Mouse (Mus musculus) layer of hippocampus, postnatal 10 days (tissue): ENCODE measurements at regions not wholly inside any gene's neighbourhood (a gene's known extent, or its start where the extent isn't known, plus 50 kb on each side); places are given as distances from the start of the nearest gene placed in this dataset.
"Not testable (repeated sequence)": the region's sequence is repeated elsewhere in the genome, so short reads cannot be mapped to it uniquely, and the experiment has no call there.

Source experiments
- DNase-seq, 2 experiments: peaks; one replicate each; pipeline ENCODE4 v3.0.0; 2021; ENCODE audit warnings: low spot score in 2 of 2

- DNase-seq, result no peak
These were observed 298.0 kb upstream of the Foxg1 start for GRCm38 (mm10) chr12:49084505-49084904.

- DNase-seq, result no peak
These were observed 296.4 kb upstream of the Foxg1 start for GRCm38 (mm10) chr12:49086076-49086475.

- no peak for DNase-seq
These were observed 292.3 kb upstream of the Foxg1 start for GRCm38 (mm10) chr12:49090177-49090576.

GRCm38 (mm10) chr12:49105931-49106330 lies 276.5 kb upstream of the Foxg1 start:
- DNase-seq, result no peak

GRCm38 (mm10) chr12:49106399-49107382 lies 275.8 kb upstream of the Foxg1 start:
- DNase-seq, result peak; percentile 69 to 75

- DNase-seq, result no peak
These were observed 274.9 kb upstream of the Foxg1 start for GRCm38 (mm10) chr12:49107415-49108148.

- DNase-seq, result not testable (repeated sequence)
These were observed 251.4 kb upstream of the Foxg1 start for GRCm38 (mm10) chr12:49131093-49131492.

- peak; percentile 8 to 30 for DNase-seq
These were observed 212.4 kb upstream of the Foxg1 start for GRCm38 (mm10) chr12:49170097-49170496.

GRCm38 (mm10) chr12:49171014-49171677 lies 211.3 kb upstream of the Foxg1 start:
- no peak for DNase-seq

GRCm38 (mm10) chr12:49191348-49191747 lies 191.1 kb upstream of the Foxg1 start:
- DNase-seq, result no peak

GRCm38 (mm10) chr12:49233524-49234306 lies 148.7 kb upstream of the Foxg1 start:
- no peak for DNase-seq
